Mouse (Mus musculus) B cell, adult 2 months (primary cell): ENCODE results near the gene Hist1h3e.

Experiments used
- DNase-seq, 2 experiments: peaks; one replicate each; pipeline ENCODE4 v3.0.0; 2022

The Hist1h3e gene

GRCm38 (mm10) chr13:23536076-23536822 is 25.9 kb downstream of the Hist1h3e start:
- DNase-seq, result no peak

DNA sequence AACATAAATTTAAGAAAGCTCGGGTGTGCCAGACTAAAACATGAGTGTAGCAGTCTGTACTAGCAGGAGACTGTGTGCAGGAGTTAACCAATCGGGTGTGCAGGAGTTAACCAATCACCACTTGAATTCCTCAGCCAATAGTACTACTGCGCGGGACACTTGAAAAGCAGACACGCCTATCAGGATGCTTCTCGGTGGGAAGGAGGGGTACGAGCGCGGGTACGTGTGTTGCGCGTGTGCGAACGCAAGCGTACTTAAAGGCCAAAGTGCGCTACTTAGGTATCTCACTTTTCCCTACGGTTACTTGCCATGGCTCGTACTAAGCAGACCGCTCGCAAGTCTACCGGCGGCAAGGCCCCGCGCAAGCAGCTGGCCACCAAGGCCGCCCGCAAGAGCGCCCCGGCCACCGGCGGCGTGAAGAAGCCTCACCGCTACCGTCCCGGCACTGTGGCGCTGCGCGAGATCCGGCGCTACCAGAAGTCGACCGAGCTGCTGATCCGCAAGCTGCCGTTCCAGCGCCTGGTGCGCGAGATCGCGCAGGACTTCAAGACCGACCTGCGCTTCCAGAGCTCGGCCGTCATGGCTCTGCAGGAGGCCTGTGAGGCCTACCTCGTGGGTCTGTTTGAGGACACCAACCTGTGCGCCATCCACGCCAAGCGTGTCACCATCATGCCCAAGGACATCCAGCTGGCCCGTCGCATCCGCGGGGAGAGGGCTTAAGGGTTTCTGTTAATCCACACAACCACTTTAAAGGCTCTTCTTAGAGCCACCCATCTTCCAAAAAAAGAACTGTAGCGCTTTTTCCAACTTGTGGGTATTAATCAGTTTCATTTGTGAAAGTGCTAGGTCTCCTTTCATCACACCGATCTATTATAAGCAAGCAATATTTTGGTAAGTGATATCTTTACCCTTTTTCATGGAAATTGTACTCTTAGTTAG is 26.8 kb downstream of the Hist1h3e start, which contains the start of gene Hist1h3g:
Hist1h3g (plus strand) TSS at position 286 of the 939 bp plus-strand sequence.
- peak; percentile 81 to 85 for DNase-seq

DNA sequence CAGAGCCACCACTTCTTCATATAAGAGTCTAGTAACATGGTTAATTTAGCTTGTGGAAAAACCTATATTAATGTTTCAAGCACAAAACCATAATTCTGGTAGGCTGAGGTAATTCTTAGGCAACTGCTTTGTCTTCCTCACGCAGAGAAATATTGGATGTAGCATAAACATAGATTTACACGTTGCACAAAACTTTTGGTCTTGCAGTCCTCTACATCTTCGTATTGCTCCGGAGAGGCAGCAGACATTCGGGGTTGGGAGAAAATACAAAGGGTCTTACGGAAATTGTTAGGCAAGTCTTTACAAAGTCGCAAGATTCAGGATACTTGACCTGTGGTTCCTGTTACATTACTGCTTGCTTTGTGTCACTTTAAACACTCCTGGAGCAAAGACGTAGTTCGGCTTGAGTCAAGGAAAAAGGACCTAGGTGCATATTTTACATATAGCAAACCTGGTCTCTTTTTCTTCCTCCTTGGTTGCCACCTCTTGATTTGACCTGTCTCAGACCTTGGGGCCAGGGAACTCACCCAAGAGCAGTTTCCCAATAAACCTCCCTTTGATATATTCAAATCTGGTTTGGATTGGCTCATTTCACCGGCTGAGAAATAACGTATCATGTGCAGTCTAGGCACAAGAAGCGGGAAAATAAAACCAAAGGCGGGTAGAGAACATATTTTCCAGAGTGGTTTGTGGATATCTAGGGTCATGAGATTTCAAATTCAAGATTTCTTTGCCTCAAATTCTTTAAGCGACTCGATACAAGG is 27.6 kb downstream of the Hist1h3e start:
- no peak for DNase-seq

DNA sequence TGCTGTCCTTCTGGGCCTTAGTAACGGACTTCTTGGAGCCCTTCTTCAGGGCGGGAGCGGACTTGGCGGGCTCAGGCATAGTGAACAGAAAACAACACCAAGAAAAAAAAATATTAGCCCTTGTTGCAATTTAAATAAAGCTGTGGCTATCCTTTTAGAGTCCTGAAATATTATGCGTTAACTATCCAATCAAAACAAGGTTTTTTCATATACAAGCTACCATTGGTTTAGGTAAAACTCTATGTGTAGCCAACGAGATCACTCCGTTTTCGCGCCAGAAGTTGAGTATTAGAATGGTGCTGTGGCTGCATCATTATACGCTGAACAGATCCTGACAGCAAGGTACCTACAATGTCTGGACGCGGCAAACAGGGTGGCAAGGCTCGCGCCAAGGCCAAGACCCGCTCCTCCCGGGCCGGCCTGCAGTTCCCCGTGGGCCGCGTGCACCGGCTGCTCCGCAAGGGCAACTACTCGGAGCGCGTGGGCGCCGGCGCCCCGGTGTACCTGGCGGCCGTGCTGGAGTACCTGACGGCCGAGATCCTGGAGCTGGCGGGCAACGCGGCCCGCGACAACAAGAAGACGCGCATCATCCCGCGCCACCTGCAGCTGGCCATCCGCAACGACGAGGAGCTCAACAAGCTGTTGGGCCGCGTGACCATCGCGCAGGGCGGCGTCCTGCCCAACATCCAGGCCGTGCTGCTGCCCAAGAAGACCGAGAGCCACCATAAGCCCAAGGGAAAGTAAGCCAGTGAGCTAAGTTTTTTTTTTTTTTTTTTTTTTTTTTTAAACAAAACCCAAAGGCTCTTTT is 28.4 kb downstream of the Hist1h3e start, which contains the start of gene Hist1h2af:
Hist1h2af (plus strand) TSS at position 347 of the 808 bp plus-strand sequence.
- peak; percentile 70 for DNase-seq

DNA sequence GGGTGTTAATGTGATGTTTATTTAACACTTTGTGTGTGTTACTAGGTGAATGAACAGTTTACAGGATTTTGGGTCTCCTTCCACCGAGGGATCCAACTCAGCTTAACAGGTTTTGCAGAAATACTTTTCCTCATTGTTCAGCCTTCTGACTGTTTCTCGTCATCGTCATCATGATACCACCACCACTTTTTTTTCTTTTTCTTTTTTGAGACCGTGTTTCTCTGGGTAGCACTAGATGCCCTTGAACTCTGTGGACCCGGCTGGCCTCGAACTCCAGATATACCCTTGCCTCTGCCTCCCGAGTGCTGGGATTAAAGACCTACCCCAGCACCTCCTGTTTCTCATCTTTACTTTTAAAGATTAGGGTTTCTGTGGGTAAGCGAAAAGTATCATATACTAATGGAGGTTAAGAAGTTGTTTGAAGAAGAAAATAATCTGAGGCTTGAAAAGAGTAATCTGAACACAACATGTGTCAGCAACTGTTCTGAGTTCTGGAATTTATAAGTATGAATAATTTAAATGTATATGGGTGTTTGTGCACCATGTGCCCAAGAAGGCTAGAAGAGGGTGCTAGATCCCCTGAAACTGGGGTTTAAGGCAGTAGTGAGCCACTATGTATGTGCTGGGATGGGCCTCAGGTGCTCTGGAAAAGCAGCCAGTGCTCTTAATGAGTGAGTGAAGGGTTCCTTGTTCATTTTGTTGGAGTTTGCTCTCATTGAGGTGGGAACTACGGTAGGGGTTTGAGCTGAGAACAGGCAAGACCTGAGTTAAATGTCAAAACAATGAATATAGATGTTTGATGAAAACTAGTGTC is 29.7 kb downstream of the Hist1h3e start:
- no peak for DNase-seq

- DNase-seq, result peak; percentile 98
Measured at GRCm38 (mm10) chr13:23530901-23531875, 31.0 kb downstream of the Hist1h3e start, which contains the start of gene Hist1h4h. Gene Hist1h4h, plus strand, starts transcription at chr13:23531050.

DNA sequence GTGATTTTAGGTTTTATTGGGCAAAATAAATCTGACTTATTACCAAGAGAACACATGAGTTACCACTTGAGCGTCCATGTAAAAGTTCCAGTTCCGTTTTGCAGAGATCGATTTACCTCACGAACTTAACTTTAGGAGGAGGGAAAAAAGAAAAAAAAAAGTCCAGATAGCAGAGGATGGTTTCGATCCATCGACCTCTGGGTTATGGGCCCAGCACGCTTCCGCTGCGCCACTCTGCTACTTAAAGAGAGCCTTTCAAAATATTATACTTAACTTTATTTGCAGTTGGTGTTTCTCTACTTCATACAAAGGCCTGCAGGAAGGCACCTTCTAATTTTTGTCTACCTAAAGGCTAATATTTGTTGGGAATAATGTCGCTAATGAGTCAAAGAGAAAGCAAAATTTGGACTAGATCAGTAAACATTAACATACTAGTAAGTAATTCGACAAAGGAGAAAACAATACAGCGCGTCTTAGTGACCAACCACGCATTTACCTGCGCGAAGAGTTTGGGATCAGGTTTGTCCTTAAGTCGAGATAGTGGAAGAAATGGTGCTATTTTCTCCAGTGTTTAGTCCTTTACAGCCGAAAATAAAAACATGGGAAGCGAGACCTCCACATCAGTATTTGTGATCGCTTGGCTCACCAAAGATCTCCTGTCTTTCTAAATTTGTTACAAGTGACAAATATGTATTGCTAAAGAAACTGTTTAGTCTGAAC is 31.8 kb downstream of the Hist1h3e start:
- DNase-seq, result peak; percentile 84 to 86

GRCm38 (mm10) chr13:23529480-23530165 is 32.5 kb downstream of the Hist1h3e start:
- no peak for DNase-seq

DNA sequence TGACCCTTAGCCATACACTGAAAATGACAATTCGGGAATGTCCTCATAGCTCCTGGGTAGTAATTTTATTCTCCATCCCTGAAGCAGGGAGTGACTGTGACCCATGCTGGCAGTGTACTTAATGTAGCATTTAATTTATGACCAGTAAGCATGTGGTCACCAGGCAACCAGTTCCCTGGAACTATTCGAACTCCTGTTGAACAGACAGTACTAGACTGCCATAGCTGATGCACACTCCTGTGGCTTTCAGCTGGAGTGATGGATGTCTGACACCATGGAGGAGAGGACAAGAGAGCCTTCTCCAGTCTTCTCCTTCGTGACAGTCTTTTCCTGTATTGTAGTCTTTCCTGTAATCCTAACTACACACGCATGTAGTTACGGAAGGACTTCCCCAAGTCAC is 33.2 kb downstream of the Hist1h3e start:
- no peak for DNase-seq

GRCm38 (mm10) chr13:23526312-23526711 is 35.9 kb downstream of the Hist1h3e start:
- DNase-seq, result peak; percentile 90 to 92

DNA sequence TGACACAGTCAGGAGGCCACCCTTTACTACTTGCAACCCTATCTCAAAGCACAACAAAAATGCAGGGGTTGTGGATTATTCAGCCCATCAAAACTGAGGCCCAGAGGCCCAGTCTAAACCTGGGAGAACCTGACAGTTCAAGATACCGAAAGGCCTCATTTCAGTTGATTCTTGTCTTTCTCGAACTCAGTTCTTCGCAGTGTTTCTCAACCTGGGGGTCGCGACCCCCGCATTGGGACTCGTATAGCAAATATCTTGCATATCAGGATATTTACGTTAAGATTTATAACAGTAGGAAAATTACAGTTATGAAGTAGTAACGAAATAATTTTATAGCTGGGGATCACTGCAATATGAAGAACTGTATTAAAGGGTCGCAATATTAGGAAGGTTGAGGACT is 36.3 kb downstream of the Hist1h3e start:
- DNase-seq, result peak in 1 of 2 experiments; percentile 17

DNA sequence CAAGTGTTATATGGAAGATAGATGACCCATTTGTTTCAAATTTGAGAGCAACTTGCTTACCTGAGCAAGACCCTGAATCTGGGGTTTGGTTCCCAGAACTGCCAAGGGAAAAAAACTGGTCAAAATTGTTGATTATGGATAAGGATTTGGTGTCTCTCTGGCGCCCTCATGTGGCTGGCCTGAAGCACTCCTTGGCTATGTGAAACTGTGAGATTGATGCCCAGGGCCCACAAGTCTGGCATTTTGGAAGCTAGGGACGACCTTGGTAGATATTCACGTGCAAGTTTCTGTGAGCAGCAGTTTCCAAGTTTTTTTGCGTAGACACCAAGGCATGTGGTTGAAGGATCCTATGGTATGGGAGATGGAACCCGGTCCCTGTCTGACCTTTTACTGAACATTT is 37.5 kb downstream of the Hist1h3e start:
- DNase-seq, result peak; percentile 85 to 86

DNA sequence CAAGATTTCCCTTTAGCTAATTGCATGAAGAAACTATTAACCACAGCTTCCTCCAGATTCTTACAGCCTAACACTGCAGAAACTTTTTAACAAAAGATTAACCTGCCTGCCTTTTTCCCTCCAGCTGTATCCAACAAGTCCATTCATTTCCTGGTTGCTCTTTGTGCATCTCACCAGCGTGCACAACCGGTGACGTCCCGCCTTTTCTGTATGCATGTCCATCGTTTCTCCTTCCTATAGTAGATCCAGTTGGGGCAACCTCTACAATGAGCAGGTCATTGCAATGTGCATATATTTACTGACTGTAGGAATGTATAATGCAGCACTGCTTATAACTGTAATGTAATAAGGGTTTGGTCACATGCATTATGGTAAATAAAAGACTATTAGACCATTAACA is 38.2 kb downstream of the Hist1h3e start:
- no peak for DNase-seq

GRCm38 (mm10) chr13:23521703-23522102 is 40.5 kb downstream of the Hist1h3e start:
- DNase-seq, result peak; percentile 89 to 90

GRCm38 (mm10) chr13:23519416-23519815 is 42.8 kb downstream of the Hist1h3e start:
- DNase-seq, result peak; percentile 86 to 89

- peak; percentile 91 to 93 for DNase-seq
Measured at GRCm38 (mm10) chr13:23518885-23519284, 43.3 kb downstream of the Hist1h3e start.

DNA sequence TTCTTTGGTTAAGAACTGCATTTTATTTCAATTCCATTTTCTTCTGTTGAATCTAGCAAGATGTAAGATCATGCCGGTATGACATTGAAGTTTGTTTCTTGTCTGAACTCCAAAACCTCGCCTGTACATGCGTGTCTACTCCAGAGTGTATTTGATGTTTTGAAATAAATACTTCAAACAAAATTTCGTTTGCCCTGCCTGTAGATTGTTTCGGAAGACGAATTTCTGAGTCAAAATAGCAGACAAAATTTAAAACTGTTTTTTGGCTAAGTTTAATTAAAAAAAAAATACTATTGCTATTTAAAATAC is 43.9 kb downstream of the Hist1h3e start:
- no peak for DNase-seq

GRCm38 (mm10) chr13:23517603-23518294 is 44.4 kb downstream of the Hist1h3e start:
- DNase-seq, result peak; percentile 94 to 96
